Mouse (Mus musculus): ENCODE measurements around the gene Tspan33. TPM values are rescaled to one million over a fixed set of nuclear protein-coding genes. Genes with fewer than 3 reads are reported as not detected.

Tspan33 gene
- polyA plus RNA-seq, 1 experiment from 2014 or later, result 6.1 TPM

DNA sequence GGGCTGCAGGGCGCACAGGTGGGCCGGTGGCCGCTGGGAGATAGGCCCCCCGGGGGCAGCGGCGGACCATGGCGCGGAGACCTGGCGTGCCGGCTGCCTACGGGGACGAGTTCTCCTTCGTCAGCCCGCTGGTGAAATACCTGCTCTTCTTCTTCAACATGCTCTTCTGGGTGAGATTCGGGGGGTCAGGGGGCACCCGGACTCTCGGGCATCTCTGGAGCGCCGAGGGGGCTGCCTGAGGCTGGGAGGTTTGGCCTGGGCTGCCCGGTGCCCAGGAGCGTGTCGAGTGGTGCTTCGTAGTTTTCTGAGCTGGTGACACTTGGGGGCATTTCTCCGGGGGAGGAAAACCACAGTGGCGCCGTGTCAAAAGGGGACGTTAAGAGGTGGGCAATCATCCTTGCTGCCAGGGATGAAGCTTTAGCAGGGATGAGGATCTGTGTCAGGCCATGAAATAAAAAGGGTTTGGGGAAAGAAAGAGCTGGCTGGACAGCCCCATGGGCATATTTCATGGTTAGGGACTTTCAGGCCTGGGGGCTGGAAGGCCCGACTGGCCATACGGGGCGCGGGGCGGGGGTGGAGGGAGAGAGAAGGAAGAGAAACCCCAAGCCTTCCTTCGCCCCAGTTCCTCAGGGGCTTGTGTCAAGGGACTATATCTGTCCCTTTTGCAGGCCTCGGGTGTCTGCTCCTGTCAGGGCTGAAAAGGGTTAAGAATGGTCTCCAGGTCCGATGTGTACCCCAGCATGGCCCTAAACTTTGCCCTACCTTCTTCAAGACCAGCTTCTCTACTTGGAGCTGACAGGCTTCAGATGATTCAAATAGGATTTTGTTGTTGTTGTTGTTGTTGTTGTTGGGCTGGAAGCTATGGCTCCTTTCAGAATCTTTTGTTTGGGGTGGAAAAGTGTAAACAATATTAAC, 610 bp downstream of the Tspan33 start:
- DNase-seq (ENCODE audit: low spot score) (peak; percentile 41), ATAC-seq (ENCODE audit: low FRiP score) (peak; percentile 58)
- 4% methylated on average over 35 of the region's 35 CpGs for WGBS
- Histone ChIP-seq H3K9me3 (ENCODE audit: control insufficient read depth, low read length) (no peaks in the 10 kb centered on the region), H3K4me2 (replicated peaks; ENCODE audit: low read depth, low read length) (peak overlapping the region; percentile 93), H3K4me3 (ENCODE audit: low read depth, low read length) (peak overlapping the region; percentile 71), H3K4me1 (replicated peaks; ENCODE audit: control insufficient read depth, insufficient read depth, low read length) (no peaks in the 10 kb centered on the region), H3K27ac (ENCODE audit: low read depth, low read length) (no peak overlapping the region), H3K9ac (ENCODE audit: low read depth, low read length) (peak overlapping the region; percentile 79), H3K36me3 (ENCODE audit: control insufficient read depth, insufficient read depth, low read length) (no peaks in the 10 kb centered on the region), H3K27me3 (ENCODE audit: control insufficient read depth, insufficient read depth, low read length) (0 out of 2 replicates have a peak, but pooled peaks cover 2% of the 10 kb centered on the region)

DNA sequence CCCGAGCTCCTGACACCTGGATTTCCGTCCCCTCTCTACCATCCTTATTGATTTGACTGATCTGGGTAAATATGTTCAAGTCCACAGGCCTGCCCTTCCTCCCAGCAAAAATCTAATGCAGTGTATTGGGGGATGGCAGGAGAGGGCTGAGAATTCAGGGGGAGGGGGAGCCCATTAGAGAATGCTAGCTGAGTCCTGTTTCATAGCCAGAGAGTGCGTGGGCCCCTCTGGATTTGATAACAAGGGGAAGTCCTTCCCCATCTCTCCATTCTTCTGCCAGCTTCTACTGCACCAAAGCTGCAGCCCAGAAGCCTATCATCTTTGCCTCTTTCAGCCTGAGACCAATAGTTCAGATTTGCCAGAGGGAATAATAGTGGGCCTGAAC, 1.3 kb downstream of the Tspan33 start:
- DNase-seq (ENCODE audit: low spot score) (no peak), ATAC-seq (ENCODE audit: low FRiP score) (no peak)
- Histone ChIP-seq H3K36me3 (ENCODE audit: control insufficient read depth, insufficient read depth, low read length) (no peaks in the 10 kb centered on the region), H3K9me3 (ENCODE audit: control insufficient read depth, low read length) (no peaks in the 10 kb centered on the region), H3K9ac (ENCODE audit: low read depth, low read length) (no peak overlapping the region), H3K27ac (ENCODE audit: low read depth, low read length) (no peak overlapping the region), H3K27me3 (ENCODE audit: control insufficient read depth, insufficient read depth, low read length) (0 out of 2 replicates have a peak, but pooled peaks cover 2% of the 10 kb centered on the region), H3K4me2 (replicated peaks; ENCODE audit: low read depth, low read length) (no peak overlapping the region), H3K4me3 (ENCODE audit: low read depth, low read length) (peak overlapping the region; percentile 71; the same call in 1 of the 2 replicates), H3K4me1 (replicated peaks; ENCODE audit: control insufficient read depth, insufficient read depth, low read length) (no peaks in the 10 kb centered on the region)
- 56% methylated on average over 3 of the region's 3 CpGs for WGBS

DNA sequence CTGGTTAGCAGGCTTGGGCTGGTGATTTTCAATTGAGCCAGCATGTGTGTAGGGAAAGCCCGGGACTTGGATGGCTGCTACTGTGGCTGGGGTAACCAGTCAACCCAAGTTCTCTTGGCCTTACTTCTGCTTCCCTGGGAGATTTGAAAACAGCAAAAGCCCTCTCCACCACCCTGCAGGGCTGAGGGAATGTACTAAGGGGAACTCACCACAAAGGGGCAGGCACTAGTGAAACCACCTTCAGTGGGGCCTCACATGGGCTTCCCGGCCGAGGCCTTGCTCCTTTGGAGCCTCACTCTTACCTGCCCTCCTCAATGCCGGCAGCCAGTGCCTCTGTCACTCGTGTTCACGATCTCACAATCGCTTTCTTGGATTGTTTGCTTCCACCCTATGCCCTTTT, 2.0 kb downstream of the Tspan33 start:
- H3K4me2 ChIP-seq (replicated peaks; ENCODE audit: low read depth, low read length), result no peak overlapping the region
- no peaks in the 10 kb centered on the region for H3K4me1 ChIP-seq (replicated peaks; ENCODE audit: control insufficient read depth, insufficient read depth, low read length)
- H3K27me3 ChIP-seq (ENCODE audit: control insufficient read depth, insufficient read depth, low read length), result 0 out of 2 replicates have a peak, but pooled peaks cover 2% of the 10 kb centered on the region
- DNase-seq (ENCODE audit: low spot score) (no peak), ATAC-seq (ENCODE audit: low FRiP score) (no peak)
- no peaks in the 10 kb centered on the region for H3K36me3 ChIP-seq (ENCODE audit: control insufficient read depth, insufficient read depth, low read length)
- H3K9me3 ChIP-seq (ENCODE audit: control insufficient read depth, low read length), result no peaks in the 10 kb centered on the region
- 72% methylated on average over 7 of the region's 7 CpGs for WGBS
- H3K4me3 ChIP-seq (ENCODE audit: low read depth, low read length), result no peak overlapping the region
- H3K9ac ChIP-seq (ENCODE audit: low read depth, low read length), result no peak overlapping the region
- no peak overlapping the region for H3K27ac ChIP-seq (ENCODE audit: low read depth, low read length)

DNA sequence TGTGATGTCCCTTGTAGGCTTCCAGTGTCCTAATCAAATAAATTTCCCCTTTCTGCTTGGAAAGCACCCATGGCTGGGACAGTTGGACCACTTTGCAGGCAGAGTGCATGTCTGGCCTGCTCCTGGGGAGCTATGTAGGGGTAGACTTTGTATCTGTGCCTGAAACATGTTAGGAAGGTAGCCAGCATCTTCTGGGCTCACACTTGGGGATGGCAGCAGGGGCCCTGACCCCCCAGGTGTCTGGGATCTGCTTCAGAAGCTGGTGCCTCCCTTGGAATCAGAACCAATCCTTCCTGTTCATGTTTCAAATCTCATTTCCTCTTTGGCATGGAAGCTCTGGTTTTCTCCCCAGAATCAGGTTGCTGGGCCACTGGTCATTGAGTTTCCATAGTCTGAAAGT, 3.1 kb downstream of the Tspan33 start:
- Histone ChIP-seq H3K4me1 (replicated peaks; ENCODE audit: control insufficient read depth, insufficient read depth, low read length) (no peaks in the 10 kb centered on the region), H3K27ac (ENCODE audit: low read depth, low read length) (no peak overlapping the region), H3K4me3 (ENCODE audit: low read depth, low read length) (no peak overlapping the region), H3K9ac (ENCODE audit: low read depth, low read length) (no peak overlapping the region), H3K36me3 (ENCODE audit: control insufficient read depth, insufficient read depth, low read length) (no peaks in the 10 kb centered on the region), H3K27me3 (ENCODE audit: control insufficient read depth, insufficient read depth, low read length) (0 out of 2 replicates have a peak, but pooled peaks cover 2% of the 10 kb centered on the region), H3K4me2 (replicated peaks; ENCODE audit: low read depth, low read length) (no peak overlapping the region), H3K9me3 (ENCODE audit: control insufficient read depth, low read length) (no peaks in the 10 kb centered on the region)
- DNase-seq (ENCODE audit: low spot score) (no peak), ATAC-seq (ENCODE audit: low FRiP score) (no peak)

DNA sequence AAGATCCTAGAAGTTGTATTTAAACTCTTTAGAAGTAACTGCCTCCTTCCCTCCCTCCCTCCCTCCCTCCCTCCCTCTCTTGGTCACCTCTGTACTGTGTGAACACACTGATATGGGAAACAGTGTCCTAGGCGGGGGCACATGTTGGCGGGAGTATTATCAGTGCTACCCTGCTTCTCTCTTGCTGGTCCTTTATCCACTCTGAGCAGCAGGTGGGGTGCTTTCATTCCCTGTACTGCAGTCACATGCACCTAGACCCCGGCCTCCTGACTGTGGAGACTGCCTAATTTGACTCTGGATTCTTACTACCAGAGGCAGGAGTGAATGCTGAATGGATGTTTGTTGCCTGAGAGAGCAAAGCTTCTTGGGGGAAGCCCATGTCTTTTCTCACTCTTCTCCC, 3.5 kb downstream of the Tspan33 start:
- ATAC-seq (ENCODE audit: low FRiP score), result no peak
- 51% methylated on average over 3 of the region's 3 CpGs for WGBS

DNA sequence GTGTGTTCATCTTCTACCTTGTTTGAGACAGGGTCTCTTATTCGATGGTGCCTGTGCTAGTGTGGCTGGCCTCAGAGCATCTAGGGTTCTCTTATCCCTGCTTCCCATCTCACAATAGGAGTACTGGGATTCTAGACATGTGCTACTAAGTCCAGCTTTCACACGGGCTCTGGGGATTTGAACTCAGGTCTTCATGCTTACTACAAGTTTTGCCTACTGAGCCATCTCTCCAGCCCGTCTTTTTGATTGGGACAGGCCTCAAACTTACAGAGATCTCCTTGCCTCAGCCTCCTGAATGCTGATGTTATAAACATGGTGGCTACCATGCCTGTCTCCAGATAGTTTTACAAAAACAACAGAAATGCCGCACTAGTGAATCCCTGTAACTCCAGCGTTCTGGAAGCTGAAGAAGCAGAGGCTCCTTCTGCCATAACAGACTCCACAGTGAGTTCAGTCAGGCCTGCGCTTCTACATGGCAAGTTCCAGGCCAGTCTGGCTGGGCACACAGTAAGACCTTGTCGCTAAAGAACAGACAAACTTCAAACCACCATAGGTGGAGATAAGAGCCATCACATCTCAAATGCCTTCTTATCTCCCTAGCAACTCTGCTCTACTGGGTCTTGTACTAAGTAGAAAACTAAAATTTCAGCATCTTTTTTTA, 5.2 kb downstream of the Tspan33 start:
- ATAC-seq (ENCODE audit: low FRiP score) (no peak), DNase-seq (ENCODE audit: low spot score) (no peak)
- Histone ChIP-seq H3K27me3 (ENCODE audit: control insufficient read depth, insufficient read depth, low read length) (no peaks in the 10 kb centered on the region), H3K27ac (ENCODE audit: low read depth, low read length) (no peak overlapping the region), H3K9ac (ENCODE audit: low read depth, low read length) (no peak overlapping the region), H3K36me3 (ENCODE audit: control insufficient read depth, insufficient read depth, low read length) (no peaks in the 10 kb centered on the region), H3K4me2 (replicated peaks; ENCODE audit: low read depth, low read length) (no peak overlapping the region), H3K4me1 (replicated peaks; ENCODE audit: control insufficient read depth, insufficient read depth, low read length) (no peaks in the 10 kb centered on the region), H3K9me3 (ENCODE audit: control insufficient read depth, low read length) (no peaks in the 10 kb centered on the region), H3K4me3 (ENCODE audit: low read depth, low read length) (no peak overlapping the region)
- WGBS, result 91% methylated on average over 7 of the region's 7 CpGs

More for the DNA sequence above, 3.5 kb downstream of the Tspan33 start:
- DNase-seq (ENCODE audit: low spot score), result no peak
- no peak overlapping the region for H3K27ac ChIP-seq (ENCODE audit: low read depth, low read length)
- no peak overlapping the region for H3K9ac ChIP-seq (ENCODE audit: low read depth, low read length)
- H3K36me3 ChIP-seq (ENCODE audit: control insufficient read depth, insufficient read depth, low read length), result no peaks in the 10 kb centered on the region
- no peaks in the 10 kb centered on the region for H3K4me1 ChIP-seq (replicated peaks; ENCODE audit: control insufficient read depth, insufficient read depth, low read length)
- 0 out of 2 replicates have a peak, but pooled peaks cover 2% of the 10 kb centered on the region for H3K27me3 ChIP-seq (ENCODE audit: control insufficient read depth, insufficient read depth, low read length)
- no peak overlapping the region for H3K4me2 ChIP-seq (replicated peaks; ENCODE audit: low read depth, low read length)
- H3K4me3 ChIP-seq (ENCODE audit: low read depth, low read length), result no peak overlapping the region
- no peaks in the 10 kb centered on the region for H3K9me3 ChIP-seq (ENCODE audit: control insufficient read depth, low read length)

DNA sequence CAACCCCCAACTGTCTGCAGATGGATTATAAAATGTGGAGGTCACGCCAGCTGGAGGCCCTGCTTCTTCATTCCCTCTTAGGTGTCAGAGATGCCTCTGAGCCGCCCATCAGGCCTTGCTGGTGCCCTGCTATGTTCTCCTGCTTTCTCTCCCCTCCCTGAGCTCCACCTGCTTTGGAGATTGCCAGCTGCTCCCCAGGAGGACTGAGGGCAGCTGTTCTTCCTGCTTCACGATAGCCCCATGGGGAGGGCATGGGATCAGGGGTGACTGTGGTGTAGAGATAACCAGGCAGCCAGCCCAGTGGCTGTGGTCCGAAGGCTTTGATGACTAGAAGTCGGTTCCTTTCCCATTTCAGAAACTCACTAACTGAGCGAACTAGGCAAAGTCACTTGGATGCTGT, 7.0 kb downstream of the Tspan33 start:
- no peak overlapping the region for H3K4me2 ChIP-seq (replicated peaks; ENCODE audit: low read depth, low read length)
- no peak for DNase-seq (ENCODE audit: low spot score)
- H3K9ac ChIP-seq (ENCODE audit: low read depth, low read length), result no peak overlapping the region
- no peaks in the 10 kb centered on the region for H3K27me3 ChIP-seq (ENCODE audit: control insufficient read depth, insufficient read depth, low read length)
- H3K4me3 ChIP-seq (ENCODE audit: low read depth, low read length), result no peak overlapping the region
- H3K36me3 ChIP-seq (ENCODE audit: control insufficient read depth, insufficient read depth, low read length), result no peaks in the 10 kb centered on the region
- WGBS, result 67% methylated on average over 6 of the region's 6 CpGs
- ATAC-seq (ENCODE audit: low FRiP score), result no peak
- no peaks in the 10 kb centered on the region for H3K9me3 ChIP-seq (ENCODE audit: control insufficient read depth, low read length)
- no peak overlapping the region for H3K27ac ChIP-seq (ENCODE audit: low read depth, low read length)
- H3K4me1 ChIP-seq (replicated peaks; ENCODE audit: control insufficient read depth, insufficient read depth, low read length), result no peaks in the 10 kb centered on the region

DNA sequence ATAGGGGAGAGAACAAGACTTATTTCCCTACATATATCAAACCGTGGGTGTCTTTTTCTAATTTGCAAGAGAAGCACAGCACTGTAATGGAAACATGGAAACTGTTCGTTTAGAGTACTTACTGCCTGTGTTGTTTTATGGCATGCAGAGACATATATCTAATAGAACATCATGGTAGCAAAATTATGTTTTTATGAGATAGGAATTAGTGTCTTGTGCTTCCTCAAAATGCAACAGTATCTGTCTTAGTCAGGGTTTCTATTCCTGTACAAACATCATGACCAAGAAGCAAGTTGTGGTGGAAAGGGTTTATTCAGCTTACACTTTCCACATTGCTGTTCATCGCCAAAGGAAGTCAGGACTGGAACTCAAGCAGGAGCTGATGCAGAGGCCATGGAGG, 8.1 kb downstream of the Tspan33 start:
- H3K4me1 ChIP-seq (replicated peaks; ENCODE audit: control insufficient read depth, insufficient read depth, low read length), result no peaks in the 10 kb centered on the region
- H3K4me3 ChIP-seq (ENCODE audit: low read depth, low read length), result no peak overlapping the region
- H3K4me2 ChIP-seq (replicated peaks; ENCODE audit: low read depth, low read length), result no peak overlapping the region
- no peaks in the 10 kb centered on the region for H3K36me3 ChIP-seq (ENCODE audit: control insufficient read depth, insufficient read depth, low read length)
- H3K27me3 ChIP-seq (ENCODE audit: control insufficient read depth, insufficient read depth, low read length), result no peaks in the 10 kb centered on the region
- no peak overlapping the region for H3K9ac ChIP-seq (ENCODE audit: low read depth, low read length)
- no peak for DNase-seq (ENCODE audit: low spot score)
- no peaks in the 10 kb centered on the region for H3K9me3 ChIP-seq (ENCODE audit: control insufficient read depth, low read length)
- H3K27ac ChIP-seq (ENCODE audit: low read depth, low read length), result no peak overlapping the region
- ATAC-seq (ENCODE audit: low FRiP score), result no peak
- WGBS, result 91% methylated on average over 3 of the region's 3 CpGs

All from hindbrain, embryonic 11.5 days (tissue).